ENCODE assay signal across 8 mouse cellular contexts in genomic region chr3:18623831-18624304, GRCm38 (mm10).
DNase-seq lines count a peak whose midpoint lies in the region; ATAC-seq lines count a peak whose summit lies in the region.

No protein-coding gene starts in this region.

- H3K4me3 ChIP-seq in embryonic facial prominence, embryonic 12.5 days = no peak overlapping the region
- H3K4me3 ChIP-seq in heart, embryonic 14.5 days (ENCODE audit: control insufficient read depth in 1 of 2, insufficient read depth in 1 of 2, low read depth in 1 of 2, low read length in 2 of 2) = peak overlapping the region; percentile 24 to 49
- H3K4me3 ChIP-seq in liver, embryonic 11.5 days (ENCODE audit: low read depth, low read length) = no peak overlapping the region

- no peaks in the 10 kb centered on the region for H3K36me3 ChIP-seq in embryonic facial prominence, embryonic 12.5 days
- H3K36me3 ChIP-seq in heart, embryonic 14.5 days (ENCODE audit: control insufficient read depth, insufficient read depth, low read length) = no peaks in the 10 kb centered on the region
- H3K36me3 ChIP-seq in liver, embryonic 11.5 days (ENCODE audit: control insufficient read depth, insufficient read depth, low read length) = no peaks in the 10 kb centered on the region

- ATAC-seq in embryonic facial prominence, embryonic 12.5 days (ENCODE audit: insufficient number of reproducible peaks, insufficient read depth, low FRiP score, low TSS enrichment) = peak; percentile 48; the same call in 1 of the 2 replicates
- peak; percentile 71 for ATAC-seq in heart, embryonic 14.5 days (ENCODE audit: insufficient number of reproducible peaks, insufficient read depth, low FRiP score, low read depth)
- ATAC-seq in liver, embryonic 11.5 days (replicated peaks; ENCODE audit: low FRiP score) = peak; percentile 67
- ATAC-seq in monocyte, adult 5-6 weeks (replicated peaks; ENCODE audit: insufficient number of reproducible peaks, low FRiP score, low TSS enrichment, poor library complexity, severe bottlenecking) = peak; percentile 91

- H3K9ac ChIP-seq in embryonic facial prominence, embryonic 12.5 days = no peak overlapping the region
- H3K9ac ChIP-seq in heart, embryonic 14.5 days (ENCODE audit: low read length) = peak overlapping the region; percentile 74
- H3K9ac ChIP-seq in liver, embryonic 11.5 days (ENCODE audit: low read depth, low read length) = no peak overlapping the region

- H3K27me3 ChIP-seq in embryonic facial prominence, embryonic 12.5 days = no peaks in the 10 kb centered on the region
- H3K27me3 ChIP-seq in heart, embryonic 14.5 days (ENCODE audit: control insufficient read depth, insufficient read depth, low read length) = no peaks in the 10 kb centered on the region
- H3K27me3 ChIP-seq in liver, embryonic 11.5 days (replicated peaks; ENCODE audit: control insufficient read depth, insufficient read depth, low read length) = peaks cover 4% of the 10 kb centered on the region

- H3K9me3 ChIP-seq in embryonic facial prominence, embryonic 12.5 days = no peaks in the 10 kb centered on the region
- no peaks in the 10 kb centered on the region for H3K9me3 ChIP-seq in heart, embryonic 14.5 days (ENCODE audit: control insufficient read depth, low read length)
- no peaks in the 10 kb centered on the region for H3K9me3 ChIP-seq in liver, embryonic 11.5 days (ENCODE audit: control insufficient read depth, low read length)

- peak; percentile 40 for DNase-seq in urinary bladder, postnatal 14 days (ENCODE audit: low spot score)
- DNase-seq in urinary bladder, postnatal 10 days (ENCODE audit: low spot score) = no peak
- DNase-seq in kidney, postnatal 10 days = peak; percentile 83
- peak; percentile 38 for DNase-seq in liver, embryonic 11.5 days (ENCODE audit: low spot score)
- DNase-seq in testis, postnatal 14 days (ENCODE audit: low spot score) = peak; percentile 26

- H3K4me1 ChIP-seq in embryonic facial prominence, embryonic 12.5 days = peaks cover 20% of the 10 kb centered on the region
- peaks cover 9 to 16% of the 10 kb centered on the region in 2 experiments; a peak in 3 of 4 replicates for H3K4me1 ChIP-seq in heart, embryonic 14.5 days (ENCODE audit: control insufficient read depth in 2 of 2, insufficient read depth in 2 of 2, low read length in 2 of 2)
- no peaks in the 10 kb centered on the region; the same call in 1 of the 2 replicates for H3K4me1 ChIP-seq in liver, embryonic 11.5 days (replicated peaks; ENCODE audit: control insufficient read depth, insufficient read depth, low read length)

- peak overlapping the region; percentile 51 for H3K4me2 ChIP-seq in embryonic facial prominence, embryonic 12.5 days (replicated peaks)
- H3K4me2 ChIP-seq in heart, embryonic 14.5 days (ENCODE audit: low read length) = peak overlapping the region; percentile 79
- peak overlapping the region; percentile 0; the same call in 1 of the 2 replicates for H3K4me2 ChIP-seq in liver, embryonic 11.5 days

- 2% methylated on average over 4 of the region's 4 CpGs for WGBS in embryonic facial prominence, embryonic 12.5 days
- WGBS in heart, embryonic 14.5 days = 4% methylated on average over 4 of the region's 4 CpGs
- under 1% methylated on average over 4 of the region's 4 CpGs for WGBS in liver, embryonic 11.5 days

- H3K27ac ChIP-seq in embryonic facial prominence, embryonic 12.5 days = peak overlapping the region; percentile 86
- H3K27ac ChIP-seq in heart, embryonic 14.5 days (replicated peaks in 1 of 2; ENCODE audit: control insufficient read depth in 1 of 2, insufficient read depth in 1 of 2, low read depth in 2 of 2, low read length in 2 of 2) = peak overlapping the region; percentile 89 to 91
- no peak overlapping the region for H3K27ac ChIP-seq in liver, embryonic 11.5 days (ENCODE audit: low read depth, low read length)

Comparison
In these comparisons a context has a peak if more than half of its experiments do, and no peak if none do; other contexts are left out.
1. H3K4me2 ChIP-seq: peak in every context shown above with its lines; median percentile 79 in heart, embryonic 14.5 days; 51 in embryonic facial prominence, embryonic 12.5 days; 0 in liver, embryonic 11.5 days.
2. H3K4me3 ChIP-seq: peak in heart, embryonic 14.5 days (2 of 2); none in embryonic facial prominence, embryonic 12.5 days (single experiment) and liver, embryonic 11.5 days (single experiment).
3. Peak in every context shown above with its lines, with median percentiles within 50 percentile points of each other: ATAC-seq.